Mouse (Mus musculus): Measurements from ENCODE around the gene Sez6l.

Gene Sez6l

DNA sequence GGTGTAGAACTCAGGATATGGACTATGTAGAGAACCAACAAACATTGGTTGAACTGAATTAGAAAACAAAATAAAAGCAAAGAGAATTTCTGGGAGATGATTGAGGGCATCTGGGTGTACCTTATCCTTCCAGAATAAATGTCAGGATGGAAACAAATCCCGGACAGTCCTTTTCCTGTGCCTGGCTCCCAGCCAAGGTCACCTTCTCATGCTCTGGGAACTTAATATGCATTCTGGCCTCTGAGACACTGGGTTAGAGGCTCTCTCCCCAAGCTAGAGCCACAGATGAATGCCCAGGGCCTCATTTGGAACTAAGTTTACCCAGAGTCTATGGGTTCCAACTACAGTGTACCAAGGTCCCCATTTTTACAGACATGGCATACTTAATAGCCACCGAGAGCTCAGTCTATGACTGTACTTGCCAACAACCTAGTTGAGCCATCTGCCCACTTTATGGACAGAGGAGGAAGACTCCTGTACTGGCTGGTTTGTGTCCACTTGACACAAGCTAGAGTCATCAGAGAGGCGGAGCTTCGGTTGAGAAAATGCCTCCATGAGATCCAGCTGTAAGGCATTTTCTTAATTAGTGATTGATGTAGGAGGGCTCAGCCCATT lies 7.3 kb upstream of the Sez6l start:
- no peak for DNase-seq (ENCODE audit: low spot score in 2 of 2)

DNA sequence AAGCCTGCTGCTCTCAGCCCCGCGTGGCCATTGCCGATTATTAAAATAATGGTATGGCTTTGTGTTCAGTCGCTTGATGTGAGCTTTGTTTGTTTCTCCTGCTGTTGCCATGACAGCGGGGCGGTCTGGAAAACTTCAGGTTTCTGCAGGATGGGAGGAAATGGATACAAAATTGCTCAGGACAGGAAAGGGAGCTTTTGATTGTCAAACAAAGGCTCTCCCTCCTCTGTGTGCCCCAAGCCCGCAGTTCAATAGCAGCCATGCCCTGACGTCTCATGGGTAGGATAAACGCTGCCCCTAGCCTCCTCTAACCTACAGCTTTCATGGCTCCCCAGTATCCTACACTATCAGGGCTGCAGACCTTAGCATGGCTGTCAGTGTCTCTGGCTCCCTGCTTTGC lies 6.3 kb upstream of the Sez6l start:
- DNase-seq (ENCODE audit: low spot score in 2 of 2): no peak

DNA sequence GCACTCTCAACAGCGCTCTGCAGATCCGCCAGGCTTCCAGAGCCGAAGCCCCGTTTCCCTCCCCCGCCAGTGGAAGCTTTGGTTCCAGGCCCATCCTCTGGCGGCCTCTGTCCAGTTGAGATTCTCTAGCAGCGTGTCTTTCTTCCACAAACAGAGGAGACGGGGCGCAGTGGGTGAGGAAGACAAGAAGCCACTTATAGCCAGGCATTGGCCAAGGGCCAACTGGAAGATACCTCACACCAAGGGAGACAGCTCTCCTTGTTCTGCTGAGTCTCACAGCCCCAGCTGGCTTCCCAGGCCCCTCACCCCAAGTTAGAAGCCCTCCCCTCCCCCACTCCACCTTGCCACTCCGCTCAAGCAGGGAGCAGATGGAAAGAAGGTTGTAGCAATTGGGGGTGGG lies 765 bp upstream of the Sez6l start:
- no peak for DNase-seq (ENCODE audit: low spot score in 2 of 2)

DNA sequence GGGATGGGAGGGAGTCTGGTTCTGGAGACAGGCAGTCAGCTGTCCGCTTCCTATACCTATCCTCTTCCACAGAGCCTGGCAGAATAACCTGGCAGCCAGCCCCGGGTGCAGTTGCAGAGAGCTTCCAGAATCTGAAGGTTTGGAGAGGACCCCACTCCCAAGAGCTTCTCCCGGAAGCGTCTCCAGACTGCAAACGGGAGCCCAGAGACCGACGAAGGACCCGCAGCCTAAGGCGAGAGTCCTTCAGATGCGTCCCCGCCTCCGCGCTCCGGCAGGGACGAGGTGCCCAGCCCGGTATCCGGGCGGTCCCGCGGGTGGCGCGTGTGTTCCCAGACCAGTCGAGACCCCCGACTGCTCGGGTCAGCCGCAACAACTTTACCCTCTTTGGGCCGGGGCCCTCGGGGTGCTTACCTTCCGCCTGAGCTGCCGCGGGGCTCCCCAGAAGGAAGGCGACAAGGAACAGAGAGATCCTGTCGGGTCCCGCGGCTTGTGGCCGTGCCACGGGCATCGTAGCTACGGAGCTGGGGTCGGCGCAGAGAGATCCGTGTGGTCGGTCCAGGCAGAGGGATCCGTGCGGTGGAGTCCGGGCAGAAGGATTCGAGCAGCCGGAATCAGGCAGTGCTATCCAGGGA lies 508 bp downstream of the Sez6l start:
- no peak for DNase-seq (ENCODE audit: low spot score in 2 of 2)

DNA sequence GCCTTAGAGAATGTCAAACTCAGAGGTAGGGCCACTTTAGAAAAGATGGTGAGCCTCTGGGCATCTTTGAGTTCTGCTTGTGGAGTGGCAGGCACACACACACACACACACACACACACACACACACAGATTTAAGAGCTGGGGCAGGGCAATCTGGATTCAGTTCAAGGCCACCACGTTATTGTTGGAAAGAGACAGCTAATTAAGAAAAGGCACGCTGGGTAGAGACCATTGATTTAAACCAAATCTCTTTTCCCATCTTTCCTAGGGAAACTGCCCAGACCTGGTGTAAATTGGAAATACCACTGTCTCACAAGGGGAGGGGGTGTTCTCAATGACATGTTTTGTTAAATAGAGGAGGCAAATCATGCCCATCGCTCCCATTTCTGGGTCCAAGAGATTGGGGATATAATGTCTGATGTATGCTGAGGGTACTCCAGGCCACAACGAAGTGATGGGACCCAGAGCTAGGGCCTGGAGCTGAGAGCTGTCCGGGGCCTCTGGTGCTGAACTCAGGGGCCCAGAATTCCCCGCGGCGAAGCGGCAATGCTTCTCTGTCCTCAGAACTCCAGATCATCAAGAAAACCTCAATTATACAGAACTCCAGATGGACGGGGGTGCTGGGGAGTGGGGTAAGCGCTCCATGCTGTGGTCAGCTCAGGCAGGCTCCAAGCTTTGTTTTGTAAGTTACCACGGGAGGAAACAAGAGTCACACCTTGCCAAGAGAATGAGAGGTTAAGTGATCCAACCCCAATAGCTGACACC lies 1.7 kb downstream of the Sez6l start:
- no peak for DNase-seq (ENCODE audit: low spot score in 2 of 2)

DNA sequence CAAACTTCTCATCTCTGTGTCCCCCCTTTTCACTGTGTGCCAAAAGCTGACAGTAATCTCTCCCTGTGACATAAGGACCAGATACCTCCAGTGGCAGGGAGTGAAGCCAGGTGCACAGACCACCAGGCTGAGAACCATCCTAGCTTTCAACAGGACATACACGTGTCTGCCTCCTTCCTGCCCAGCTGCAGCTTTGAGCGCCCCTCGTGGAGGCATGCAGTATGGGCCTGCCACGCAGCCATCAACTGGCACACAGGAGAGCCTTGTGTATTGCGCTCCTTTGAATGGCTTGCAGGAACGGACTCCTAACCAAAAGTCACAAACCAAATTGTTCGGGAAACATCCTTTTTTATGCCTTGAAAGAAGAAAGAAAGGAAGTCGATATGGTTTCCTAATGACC lies 3.1 kb downstream of the Sez6l start:
- peak in 1 of 2 experiments; percentile 11 for DNase-seq (ENCODE audit: low spot score in 2 of 2)

DNA sequence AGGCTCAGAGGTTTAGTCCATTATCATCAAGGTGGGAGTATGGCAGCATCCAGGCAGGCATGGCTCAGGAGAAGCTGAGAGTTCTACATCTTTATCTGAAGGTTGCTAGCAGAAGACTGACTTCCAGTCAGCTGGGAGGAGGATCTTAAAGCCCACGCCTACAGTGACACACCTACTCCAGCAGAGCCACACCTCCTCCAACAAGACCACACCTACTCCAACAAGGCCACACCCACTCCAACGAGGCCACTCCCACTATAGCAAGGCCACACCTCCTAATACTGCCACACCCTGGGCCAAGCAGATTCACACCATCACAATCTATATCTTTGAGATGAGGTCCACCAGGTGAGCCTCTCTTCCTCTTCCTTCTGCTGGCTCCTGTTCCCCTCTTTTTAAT lies 4.8 kb downstream of the Sez6l start:
- no peak for DNase-seq (ENCODE audit: low spot score in 2 of 2)

DNA sequence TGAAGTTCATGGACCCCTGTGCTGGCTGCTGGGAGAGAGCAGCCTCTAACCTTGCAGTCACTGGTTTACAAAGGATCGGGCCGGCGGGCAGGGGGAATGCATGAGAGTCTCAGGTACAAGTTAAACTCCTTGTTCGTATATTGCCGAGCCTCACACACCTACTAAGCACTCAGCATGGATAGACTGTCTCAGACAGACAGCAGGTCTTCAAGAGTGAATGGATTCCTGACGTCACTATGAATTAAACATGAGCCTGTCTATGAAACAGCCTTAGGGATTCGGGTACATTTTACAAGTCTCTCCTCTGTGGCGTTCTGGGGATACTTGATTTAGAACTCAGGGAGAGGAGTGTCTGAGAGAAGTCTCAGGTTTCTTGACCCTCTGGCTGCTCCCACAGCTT lies 11.5 kb downstream of the Sez6l start:
- DNase-seq (ENCODE audit: low spot score in 2 of 2): no peak

DNA sequence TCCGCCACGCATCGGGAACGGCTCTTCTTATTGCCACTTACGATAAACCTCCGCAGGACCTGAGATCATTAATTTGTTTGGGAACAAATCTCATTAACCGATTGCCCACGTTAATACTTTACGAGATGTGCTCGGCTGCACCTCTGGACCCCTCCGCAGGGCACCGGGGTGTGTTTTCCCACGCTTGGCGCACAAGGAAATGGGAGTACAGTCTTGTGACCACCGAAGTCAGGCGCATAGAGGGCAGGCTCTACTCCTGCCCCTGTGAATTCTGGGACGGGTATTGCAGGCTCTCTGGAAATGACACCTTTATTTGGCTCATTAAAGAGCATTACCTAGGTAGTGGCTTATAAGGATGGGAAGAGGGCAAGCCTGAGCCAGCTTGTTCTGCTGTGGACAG lies 11.9 kb downstream of the Sez6l start:
- no peak for DNase-seq (ENCODE audit: low spot score in 2 of 2)

DNA sequence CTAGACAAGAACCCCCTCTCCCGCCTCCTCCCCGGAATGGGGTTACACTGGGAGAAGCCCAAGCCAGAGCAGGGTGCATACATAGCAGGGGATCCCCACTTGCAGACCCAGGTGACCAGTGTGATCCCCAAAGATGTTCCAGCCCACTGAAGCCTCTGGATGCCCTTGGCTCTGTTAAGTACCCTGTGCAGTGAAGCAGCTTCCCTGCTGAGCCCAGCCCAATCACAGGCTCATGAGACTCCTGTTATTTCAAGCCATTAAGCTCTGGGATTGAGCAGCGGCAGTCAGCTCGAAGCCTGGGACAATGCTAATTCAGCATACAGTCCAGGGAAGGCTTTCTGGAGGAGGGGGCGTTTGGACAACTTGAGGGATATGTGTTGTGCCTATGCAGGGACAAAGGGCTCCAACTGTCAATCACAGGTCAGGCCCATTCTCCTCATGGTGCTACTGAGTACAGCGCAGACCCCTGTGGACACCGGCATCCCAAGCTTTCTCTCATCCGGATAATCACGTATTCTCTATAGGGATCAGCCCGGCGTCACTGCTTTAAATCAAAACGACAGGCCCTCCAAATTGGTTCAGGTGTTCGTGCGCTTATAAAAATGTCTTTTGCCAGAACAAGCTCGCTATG lies 16.0 kb downstream of the Sez6l start:
- DNase-seq (ENCODE audit: low spot score in 2 of 2): no peak

DNA sequence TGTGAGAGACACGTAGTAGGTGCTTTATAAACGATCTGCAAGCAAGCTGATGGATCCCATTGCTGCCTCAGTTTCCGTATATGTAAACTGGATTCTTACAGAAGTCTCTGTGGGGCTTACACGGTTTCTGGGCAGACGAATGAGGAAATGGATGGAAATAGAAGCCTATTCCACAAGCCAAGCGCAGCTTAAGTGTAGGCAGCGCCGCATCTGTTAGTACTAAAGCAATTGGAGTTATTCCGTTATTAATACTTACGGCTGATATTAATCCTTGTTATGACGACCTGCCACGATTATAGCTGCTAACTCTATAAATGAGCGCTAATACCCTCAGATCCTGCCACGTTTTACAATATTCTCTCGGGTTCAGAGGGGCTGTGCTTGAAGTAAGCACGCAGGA lies 16.8 kb downstream of the Sez6l start:
- no peak for DNase-seq (ENCODE audit: low spot score in 2 of 2)

DNA sequence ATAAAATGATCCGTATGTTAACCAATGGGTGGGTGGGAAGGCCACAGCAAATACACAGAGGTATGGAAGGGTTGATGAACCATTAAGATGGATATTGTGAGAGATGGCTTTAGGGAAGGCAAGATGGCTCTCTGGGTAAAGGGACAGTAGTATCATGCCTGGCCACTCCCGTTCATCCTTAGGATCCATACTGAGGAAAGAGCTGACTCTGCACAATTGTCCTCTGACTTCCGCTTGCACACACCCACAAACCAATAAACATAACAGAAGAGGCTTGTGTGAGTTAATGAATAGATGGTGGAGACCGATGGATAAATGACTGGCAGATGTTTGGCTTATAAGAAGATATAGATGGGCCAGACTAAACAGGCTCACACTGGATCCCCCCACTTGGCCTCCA lies 19.6 kb downstream of the Sez6l start:
- no peak for DNase-seq (ENCODE audit: low spot score in 2 of 2)

DNA sequence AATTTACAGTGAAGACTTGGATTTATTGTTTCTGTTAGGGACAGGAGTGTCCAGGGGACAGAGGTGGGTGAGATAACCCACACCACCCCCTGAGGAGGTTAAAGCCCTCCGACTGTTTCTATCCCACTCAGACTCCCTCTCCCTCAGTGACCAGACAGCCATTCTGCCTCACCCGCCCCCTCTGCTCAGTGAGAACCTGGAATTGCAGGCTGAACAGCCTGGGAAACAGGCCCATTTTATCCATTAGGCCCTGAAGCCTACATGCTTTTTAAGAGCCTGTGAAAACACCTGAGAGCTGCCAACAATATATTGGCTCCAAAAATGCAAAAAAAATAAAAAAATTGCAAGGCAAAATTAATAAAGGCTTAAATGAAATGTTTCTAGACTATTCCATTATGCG lies 20.3 kb downstream of the Sez6l start:
- DNase-seq (ENCODE audit: low spot score in 2 of 2): no peak

DNA sequence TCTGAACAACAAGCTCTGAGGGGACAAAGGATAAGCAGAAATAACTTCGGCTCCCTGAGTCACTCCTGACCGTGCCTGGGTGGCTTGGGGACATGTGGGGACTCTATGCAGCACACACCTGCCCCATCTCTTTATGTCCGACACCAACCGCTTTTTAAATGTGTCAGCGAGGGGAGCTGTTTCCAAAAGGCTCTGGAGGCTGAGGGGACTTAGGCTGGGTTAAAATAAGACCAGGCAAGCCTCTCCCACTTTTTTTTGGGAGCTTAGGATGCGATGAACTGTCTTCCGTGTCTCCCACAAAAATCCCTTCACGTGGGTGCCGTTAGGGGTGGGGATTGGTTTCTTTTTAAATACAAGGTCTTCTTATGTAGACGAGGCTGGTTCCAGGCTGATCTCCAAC lies 22.5 kb downstream of the Sez6l start:
- no peak for DNase-seq (ENCODE audit: low spot score in 2 of 2)

DNA sequence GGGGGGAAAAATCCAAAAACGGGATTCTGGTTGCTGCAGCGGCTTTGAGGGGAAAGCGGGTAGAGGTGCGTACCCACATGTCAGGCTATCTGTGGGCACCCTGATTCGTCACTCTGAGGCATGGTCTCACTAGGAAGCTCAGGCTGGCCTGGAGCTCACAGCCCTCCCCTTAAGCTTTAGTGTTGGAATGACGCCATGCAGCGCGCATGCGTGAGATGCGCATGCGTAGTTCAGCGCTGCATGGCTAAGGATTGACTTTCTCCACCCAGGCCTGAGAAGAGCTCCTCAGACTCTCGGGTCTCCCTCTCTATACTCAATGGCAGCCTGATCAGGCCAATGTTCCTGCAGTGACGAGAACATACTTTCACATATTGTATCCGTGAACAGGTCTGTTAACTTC lies 24.2 kb downstream of the Sez6l start:
- no peak for DNase-seq (ENCODE audit: low spot score in 2 of 2)

DNA sequence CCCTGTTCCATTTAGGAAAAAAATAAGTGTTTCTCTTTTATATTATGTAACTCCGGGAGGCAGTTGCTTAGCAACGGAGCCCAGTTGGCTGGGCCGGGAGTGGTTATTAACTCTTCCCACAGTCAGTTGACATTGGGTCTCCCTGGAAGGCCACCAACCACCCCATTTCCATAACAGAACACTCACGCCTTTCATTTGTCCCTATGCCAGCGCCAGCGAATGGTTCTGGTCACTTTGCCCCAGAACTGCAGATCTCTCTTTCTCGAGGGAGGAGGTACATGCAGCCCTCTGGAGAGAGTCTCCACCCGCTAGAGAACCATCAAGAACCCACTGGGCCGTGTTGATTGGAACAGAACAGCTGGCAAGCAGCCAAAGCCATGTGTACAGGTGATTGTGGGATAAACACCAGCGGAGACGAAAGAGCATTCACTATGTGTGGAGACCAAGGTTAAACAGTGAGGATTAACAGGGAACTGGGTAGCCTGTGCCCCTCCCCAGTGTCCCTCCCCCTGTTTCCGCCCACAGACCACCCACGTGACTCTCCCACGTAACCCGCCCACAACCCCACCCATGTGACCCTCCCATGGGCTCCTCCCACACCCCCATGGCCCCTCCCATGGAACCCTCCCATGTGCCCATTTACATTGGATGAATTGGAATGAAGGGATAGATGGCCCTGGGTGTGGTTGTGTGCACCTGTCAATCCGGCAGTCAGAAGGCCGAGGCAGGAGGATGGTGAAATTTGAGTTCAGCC lies 24.8 kb downstream of the Sez6l start:
- DNase-seq (ENCODE audit: low spot score in 2 of 2): no peak

DNA sequence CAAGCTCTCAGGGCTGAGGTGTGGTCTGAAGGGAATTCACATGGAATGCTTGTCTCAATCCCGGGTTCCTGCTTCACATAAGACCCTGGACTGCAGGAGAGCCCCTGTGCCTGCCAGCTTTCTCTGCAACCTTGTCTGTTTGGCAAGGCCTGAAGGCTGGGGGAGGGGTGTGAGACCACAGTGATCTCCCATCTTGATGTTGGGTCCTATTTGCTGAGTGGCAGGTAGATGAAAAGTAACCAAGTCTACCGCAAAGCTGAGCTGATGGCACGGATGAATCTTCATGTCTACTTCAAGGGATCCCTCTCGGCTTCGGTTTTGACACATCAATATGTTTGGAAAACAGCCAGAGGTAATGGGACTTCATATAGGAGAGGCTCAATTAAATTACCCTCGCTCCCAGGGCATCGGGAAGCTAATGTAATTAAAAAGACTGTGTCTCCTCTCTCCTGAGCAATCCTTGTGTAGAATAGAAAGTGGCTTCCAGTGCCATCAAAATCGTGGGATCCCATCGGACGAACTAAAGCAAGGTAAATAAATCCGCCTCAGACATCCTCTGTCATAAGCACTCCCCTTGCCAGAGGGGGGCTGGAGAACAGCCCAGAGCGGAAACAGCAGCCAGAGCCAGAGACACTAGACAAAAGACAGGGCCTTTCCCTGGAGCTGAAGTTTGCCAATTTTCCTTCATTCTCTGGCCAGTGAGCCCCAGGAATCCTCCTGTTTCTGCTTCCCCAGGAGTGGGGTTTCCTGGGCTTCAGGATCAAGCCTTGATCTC lies 28.0 kb downstream of the Sez6l start:
- DNase-seq (ENCODE audit: low spot score in 2 of 2): no peak

DNA sequence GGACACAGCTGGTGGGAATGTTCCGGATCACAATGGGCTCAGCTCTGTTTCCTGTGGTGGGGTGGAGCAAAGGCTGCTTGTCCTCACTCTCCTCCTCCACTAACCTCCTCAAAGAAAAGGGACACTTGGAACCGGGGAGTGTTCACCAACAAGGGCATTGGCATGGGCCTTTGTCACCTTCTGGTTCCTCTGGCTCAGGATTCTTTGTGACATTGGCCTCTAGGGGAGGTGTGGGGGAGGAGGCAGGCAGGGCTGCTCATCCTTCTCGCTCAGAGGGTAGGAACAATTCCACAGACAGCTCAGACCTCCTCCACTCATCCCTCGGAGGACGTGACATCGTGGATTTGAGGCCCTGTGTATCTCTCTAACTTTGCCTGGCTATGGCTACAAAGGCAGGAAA lies 30.2 kb downstream of the Sez6l start:
- no peak for DNase-seq (ENCODE audit: low spot score in 2 of 2)

DNA sequence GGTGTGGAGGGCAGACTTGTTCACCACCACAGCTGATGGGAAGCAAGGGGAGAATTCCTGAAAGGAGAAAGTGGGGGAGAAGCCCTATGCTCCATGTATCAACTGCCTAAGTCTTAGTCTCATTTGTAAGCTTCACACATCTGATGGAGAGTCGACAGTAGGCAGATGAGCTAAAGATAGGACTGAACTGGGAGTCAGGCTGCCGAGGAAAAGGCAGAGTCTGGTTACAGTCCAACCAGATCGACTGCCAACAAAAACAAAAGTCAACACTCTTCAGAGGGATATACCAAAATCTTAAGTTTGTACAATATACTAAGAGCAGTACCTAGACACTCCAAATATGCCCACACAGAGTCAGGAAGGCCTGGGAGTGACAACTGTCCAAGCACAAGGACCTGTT lies 38.7 kb downstream of the Sez6l start:
- DNase-seq (ENCODE audit: low spot score in 2 of 2): no peak

DNA sequence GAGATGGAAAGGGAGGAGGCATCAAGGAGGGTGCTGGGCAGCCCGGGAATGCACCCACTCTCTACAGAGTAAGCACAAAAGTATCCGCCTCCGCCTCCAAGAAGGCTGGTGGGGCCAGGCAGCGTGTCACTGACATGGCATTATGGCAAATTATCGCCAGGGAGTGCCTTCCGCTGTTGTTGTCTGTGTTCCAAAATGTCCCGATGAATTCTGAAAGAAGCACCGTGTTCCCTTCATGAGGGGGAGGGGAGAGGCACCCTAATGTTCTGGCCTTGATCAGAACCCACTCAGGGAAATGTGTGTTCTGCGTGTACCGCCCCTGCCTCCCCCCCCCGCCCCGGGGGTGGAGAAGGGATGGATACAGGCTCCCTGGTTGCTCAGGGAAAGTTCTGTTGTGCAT lies 41.1 kb downstream of the Sez6l start:
- DNase-seq (ENCODE audit: low spot score in 2 of 2): no peak

DNA sequence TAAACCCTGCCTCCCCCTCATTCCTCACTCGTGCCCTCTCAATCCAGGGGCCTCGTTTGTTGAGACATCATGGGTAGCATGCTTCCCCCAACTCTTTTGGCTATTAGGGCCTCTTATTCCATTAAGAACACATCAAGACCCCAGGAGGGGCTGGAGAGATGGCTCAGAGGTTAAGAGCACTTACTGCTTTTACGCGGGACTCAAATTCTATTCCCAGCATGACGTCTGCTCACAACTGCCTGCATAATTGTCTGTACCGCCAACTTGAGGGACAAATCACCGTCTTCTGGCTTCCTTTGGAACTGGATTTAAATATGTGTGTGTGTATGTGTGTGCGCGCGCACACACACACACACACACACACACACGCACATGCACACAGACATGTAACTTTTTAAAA lies 42.8 kb downstream of the Sez6l start:
- no peak for DNase-seq (ENCODE audit: low spot score in 2 of 2)
